Mouse (Mus musculus): ENCODE data around the gene Fancc.

Fancc gene

GRCm38 (mm10) chr13:63286483-63287102, 210.5 kb downstream of the Fancc start:
- DNase-seq = peak; percentile 76 to 83

- no peak for DNase-seq
These were observed 212.3 kb downstream of the Fancc start for GRCm38 (mm10) chr13:63284748-63285147.

- DNase-seq = no peak
These were observed 213.8 kb downstream of the Fancc start for GRCm38 (mm10) chr13:63283236-63283635.

- DNase-seq = no peak
These were observed 215.9 kb downstream of the Fancc start for GRCm38 (mm10) chr13:63281206-63281605.

- no peak for DNase-seq
These were observed 216.7 kb downstream of the Fancc start for GRCm38 (mm10) chr13:63280344-63280743.

GRCm38 (mm10) chr13:63279807-63280206, 217.3 kb downstream of the Fancc start:
- no peak for DNase-seq

GRCm38 (mm10) chr13:63278796-63279475, 218.1 kb downstream of the Fancc start:
- DNase-seq = no peak

- DNase-seq = no peak
These were observed 218.9 kb downstream of the Fancc start for GRCm38 (mm10) chr13:63278141-63278631.

- no peak for DNase-seq
These were observed 219.8 kb downstream of the Fancc start for GRCm38 (mm10) chr13:63277316-63277715.

GRCm38 (mm10) chr13:63276389-63276788, 220.7 kb downstream of the Fancc start:
- no peak for DNase-seq

- DNase-seq = no peak
These were observed 222.5 kb downstream of the Fancc start for GRCm38 (mm10) chr13:63274488-63275166.

- no peak for DNase-seq
These were observed 223.2 kb downstream of the Fancc start for GRCm38 (mm10) chr13:63273859-63274258.

- peak; percentile 37 to 45 for DNase-seq
These were observed 224.4 kb downstream of the Fancc start for GRCm38 (mm10) chr13:63272602-63273229.

GRCm38 (mm10) chr13:63272017-63272601, 225.0 kb downstream of the Fancc start:
- no peak for DNase-seq

- peak in 1 of 2 experiments; percentile 30 for DNase-seq
These were observed 226.9 kb downstream of the Fancc start for GRCm38 (mm10) chr13:63270191-63270590.

- no peak for DNase-seq
These were observed 228.3 kb downstream of the Fancc start for GRCm38 (mm10) chr13:63268776-63269175.

- no peak for DNase-seq
These were observed 228.7 kb downstream of the Fancc start for GRCm38 (mm10) chr13:63268371-63268770.

GRCm38 (mm10) chr13:63262168-63262957, 234.7 kb downstream of the Fancc start:
- no peak for DNase-seq

GRCm38 (mm10) chr13:63261676-63262075, 235.4 kb downstream of the Fancc start:
- no peak for DNase-seq

GRCm38 (mm10) chr13:63260753-63261631, 236.1 kb downstream of the Fancc start:
- peak in 1 of 2 experiments; percentile 42 for DNase-seq

- no peak for DNase-seq
These were observed 236.9 kb downstream of the Fancc start for GRCm38 (mm10) chr13:63260133-63260532.

Data from cerebellum, adult 18-20 months (tissue).